Comparison of ENCODE assay signal across 8 mouse cellular contexts in the genomic region with DNA sequence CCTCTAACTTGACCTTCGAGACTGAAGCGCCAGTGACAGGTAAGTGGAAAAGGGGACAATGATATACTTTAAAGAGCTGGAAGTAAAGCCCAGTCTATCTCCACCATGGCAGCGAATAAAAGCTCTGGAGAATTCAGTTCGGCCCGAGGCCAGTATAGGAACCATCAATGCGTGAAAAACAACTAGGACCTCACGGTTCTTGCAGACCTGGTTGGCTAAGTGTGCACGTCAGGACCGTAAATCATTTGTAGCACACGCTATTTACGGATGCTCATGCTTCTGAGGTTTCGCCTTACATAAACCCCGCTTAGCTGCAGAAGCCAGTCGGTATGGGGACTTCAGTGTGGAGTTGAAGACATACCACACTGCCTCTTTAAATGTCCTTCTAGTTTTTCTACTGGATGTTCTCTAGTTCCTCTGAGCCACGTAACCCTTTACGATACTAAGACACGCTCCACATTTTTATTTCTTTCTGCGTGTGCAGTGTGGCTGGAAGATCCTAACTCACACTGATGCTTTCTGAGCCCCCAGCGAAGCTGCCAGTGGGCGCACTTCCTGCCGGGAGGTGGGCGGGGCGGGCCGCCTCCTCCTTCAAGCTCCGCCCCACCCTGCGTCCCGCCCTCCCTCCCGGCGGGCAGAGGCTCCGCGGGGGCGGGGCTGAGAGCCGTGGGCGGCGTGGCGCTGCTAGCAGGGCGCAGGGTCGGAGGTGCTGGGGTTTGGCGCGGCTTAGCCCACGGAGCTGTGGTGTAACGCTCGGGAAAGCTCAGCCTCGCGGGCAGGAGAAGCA. TPM values are rescaled to one million over a fixed set of nuclear protein-coding genes. Genes with fewer than 3 reads are reported as not detected.
DNase-seq lines count a peak whose midpoint lies in the region; ATAC-seq and TF ChIP-seq lines count a peak whose summit lies in the region.

A gene (plus strand): TSS at position 660 of the 787 bp plus-strand sequence.

- H3K27ac ChIP-seq in ES-Bruce4 (ENCODE audit: insufficient read depth, low read length) = no peak within 1 kb of the TSS
- peak within 1 kb of the TSS; percentile 68 for H3K27ac ChIP-seq in forebrain, embryonic 12.5 days
- peak within 1 kb of the TSS; percentile 77 for H3K27ac ChIP-seq in heart, postnatal 0 days (ENCODE audit: low read depth)
- H3K27ac ChIP-seq in liver, postnatal 0 days (ENCODE audit: low read depth) = peak within 1 kb of the TSS; percentile 76
- H3K27ac ChIP-seq in neural tube, embryonic 13.5 days (replicated peaks) = peak within 1 kb of the TSS; percentile 90
- peak within 1 kb of the TSS; percentile 45 for H3K27ac ChIP-seq in testis, adult 2 months (ENCODE audit: control insufficient read depth, insufficient read depth, low read depth, low read length)

- H3K9ac ChIP-seq in ES-Bruce4 (ENCODE audit: low read depth, poor library complexity, severe bottlenecking) = peak within 1 kb of the TSS; percentile 66
- H3K9ac ChIP-seq in forebrain, embryonic 12.5 days = peak within 1 kb of the TSS; percentile 85
- H3K9ac ChIP-seq in heart, postnatal 0 days (replicated peaks; ENCODE audit: low read depth, low read length) = peak within 1 kb of the TSS; percentile 76
- H3K9ac ChIP-seq in liver, postnatal 0 days (replicated peaks) = peak within 1 kb of the TSS; percentile 83
- H3K9ac ChIP-seq in neural tube, embryonic 13.5 days = peak within 1 kb of the TSS; percentile 90

- no peaks in the 10 kb centered on the region for H3K9me3 ChIP-seq in ES-Bruce4 (replicated peaks; ENCODE audit: control insufficient read depth, insufficient read depth, low read length, poor library complexity, severe bottlenecking)
- no peaks in the 10 kb centered on the region for H3K9me3 ChIP-seq in forebrain, embryonic 12.5 days
- no peaks in the 10 kb centered on the region for H3K9me3 ChIP-seq in heart, postnatal 0 days (replicated peaks; ENCODE audit: control insufficient read depth, low read length)
- no peaks in the 10 kb centered on the region for H3K9me3 ChIP-seq in liver, postnatal 0 days (ENCODE audit: low read length)
- H3K9me3 ChIP-seq in neural tube, embryonic 13.5 days = no peaks in the 10 kb centered on the region

- ATAC-seq in forebrain, embryonic 12.5 days (ENCODE audit: low FRiP score) = peak; percentile 96
- peak; percentile 93 for ATAC-seq in heart, postnatal 0 days (ENCODE audit: insufficient read depth, low read depth)
- ATAC-seq in liver, postnatal 0 days = peak; percentile 88
- peak; percentile 94 for ATAC-seq in neural tube, embryonic 13.5 days (ENCODE audit: low read depth)

- peak; percentile 84 for DNase-seq in c-Kit-positive CD71-positive TER-119-positive erythroid progenitor cells, embryonic 14.5 days (ENCODE audit: low spot score)
- DNase-seq in heart, postnatal 0 days (ENCODE audit: low spot score) = peak; percentile 87
- DNase-seq in kidney, postnatal 36 days = peak; percentile 90 to 96
- peak; percentile 92 for DNase-seq in liver, postnatal 0 days

- no peak for TF ChIP-seq CTCF in ES-Bruce4 (IDR thresholded peaks at IDR 0.05; ENCODE audit: low read depth, low read length)
- TF ChIP-seq CTCF in heart, postnatal 0 days (IDR thresholded peaks at IDR 0.05; ENCODE audit: low read depth) = no peak
- 0 out of 2 replicates have a peak, but pooled peaks have one; percentile 3 for TF ChIP-seq CTCF in liver, postnatal 0 days (IDR thresholded peaks at IDR 0.05; ENCODE audit: low read depth)
- no peak for TF ChIP-seq CTCF in testis, adult 2 months (IDR thresholded peaks at IDR 0.05; ENCODE audit: control insufficient read depth, insufficient read depth, insufficient replicate concordance, low read depth, low read length)

- H3K36me3 ChIP-seq in ES-Bruce4 (ENCODE audit: control insufficient read depth, insufficient read depth, low read length, poor library complexity, severe bottlenecking) = no peaks in the 10 kb centered on the region
- H3K36me3 ChIP-seq in forebrain, embryonic 12.5 days (replicated peaks) = no peaks in the 10 kb centered on the region
- H3K36me3 ChIP-seq in heart, postnatal 0 days (replicated peaks; ENCODE audit: control insufficient read depth, insufficient read depth, low read length) = no peaks in the 10 kb centered on the region
- no peaks in the 10 kb centered on the region for H3K36me3 ChIP-seq in liver, postnatal 0 days (replicated peaks; ENCODE audit: insufficient read depth, low read length)
- H3K36me3 ChIP-seq in neural tube, embryonic 13.5 days = no peaks in the 10 kb centered on the region
- no peaks in the 10 kb centered on the region for H3K36me3 ChIP-seq in testis, adult 2 months (ENCODE audit: control insufficient read depth, insufficient read depth, low read length)

- peak within 1 kb of the TSS; percentile 97 for H3K4me2 ChIP-seq in forebrain, embryonic 12.5 days
- H3K4me2 ChIP-seq in heart, postnatal 0 days (ENCODE audit: low read depth, low read length) = peak within 1 kb of the TSS; percentile 83
- peak within 1 kb of the TSS; percentile 97 for H3K4me2 ChIP-seq in liver, postnatal 0 days (ENCODE audit: low read depth, low read length)
- peak within 1 kb of the TSS; percentile 89 for H3K4me2 ChIP-seq in neural tube, embryonic 13.5 days

- no peaks in the 10 kb centered on the region for H3K27me3 ChIP-seq in ES-Bruce4 (ENCODE audit: control insufficient read depth, insufficient read depth, low read length, poor library complexity, severe bottlenecking)
- 0 out of 2 replicates have a peak, but pooled peaks cover 3% of the 10 kb centered on the region for H3K27me3 ChIP-seq in forebrain, embryonic 12.5 days
- no peaks in the 10 kb centered on the region for H3K27me3 ChIP-seq in heart, postnatal 0 days (ENCODE audit: control insufficient read depth, insufficient read depth, low read length)
- no peaks in the 10 kb centered on the region for H3K27me3 ChIP-seq in liver, postnatal 0 days (ENCODE audit: insufficient read depth, low read length)
- H3K27me3 ChIP-seq in neural tube, embryonic 13.5 days = no peaks in the 10 kb centered on the region
- no peaks in the 10 kb centered on the region for H3K27me3 ChIP-seq in testis, adult 2 months (ENCODE audit: control insufficient read depth, insufficient read depth, low read length)

- TF ChIP-seq EP300 in ES-Bruce4 (IDR thresholded peaks at IDR 0.05; ENCODE audit: insufficient read depth, low read depth, low read length) = no peak
- TF ChIP-seq EP300 in heart, postnatal 0 days (IDR thresholded peaks at IDR 0.05; ENCODE audit: low read depth) = no peak
- no peak for TF ChIP-seq EP300 in liver, postnatal 0 days (IDR thresholded peaks at IDR 0.05; ENCODE audit: low read depth)

- H3K4me3 ChIP-seq in ES-Bruce4 (ENCODE audit: low read depth, low read length) = peak within 1 kb of the TSS; percentile 79
- peak within 1 kb of the TSS; percentile 91 for H3K4me3 ChIP-seq in forebrain, embryonic 12.5 days (replicated peaks)
- peak within 1 kb of the TSS; percentile 79 for H3K4me3 ChIP-seq in heart, postnatal 0 days (ENCODE audit: low read depth, low read length)
- peak within 1 kb of the TSS; percentile 86 for H3K4me3 ChIP-seq in liver, postnatal 0 days (ENCODE audit: low read depth, low read length)
- H3K4me3 ChIP-seq in neural tube, embryonic 13.5 days = peak within 1 kb of the TSS; percentile 71
- peak within 1 kb of the TSS; percentile 94 for H3K4me3 ChIP-seq in testis, adult 2 months (ENCODE audit: control insufficient read depth, low read depth, low read length)

- TF ChIP-seq POLR2A in ES-Bruce4 (IDR thresholded peaks at IDR 0.05; ENCODE audit: insufficient read depth, low read length) = peak; percentile 83
- peak; percentile 63 for TF ChIP-seq POLR2A in testis, adult 2 months (IDR thresholded peaks at IDR 0.05; ENCODE audit: control insufficient read depth, low read depth, low read length)

- 2% methylated on average over 42 of the region's 45 CpGs for WGBS in forebrain, embryonic 12.5 days
- 4% methylated on average over 45 of the region's 45 CpGs for WGBS in heart, postnatal 0 days
- 4% methylated on average over 39 of the region's 45 CpGs for WGBS in liver, postnatal 0 days (ENCODE audit: insufficient replicate concordance)
- 2% methylated on average over 41 of the region's 45 CpGs for WGBS in neural tube, embryonic 13.5 days

- H3K4me1 ChIP-seq in ES-Bruce4 (ENCODE audit: control insufficient read depth, insufficient read depth, low read length) = no peaks in the 10 kb centered on the region
- H3K4me1 ChIP-seq in forebrain, embryonic 12.5 days = peaks cover 22% of the 10 kb centered on the region
- peaks cover 12% of the 10 kb centered on the region for H3K4me1 ChIP-seq in heart, postnatal 0 days (ENCODE audit: control insufficient read depth, insufficient read depth)
- peaks cover 37% of the 10 kb centered on the region for H3K4me1 ChIP-seq in liver, postnatal 0 days (ENCODE audit: insufficient read depth)
- H3K4me1 ChIP-seq in neural tube, embryonic 13.5 days (replicated peaks) = peaks cover 29% of the 10 kb centered on the region
- peaks cover 3% of the 10 kb centered on the region for H3K4me1 ChIP-seq in testis, adult 2 months (ENCODE audit: control insufficient read depth, insufficient read depth, low read length)

RNA-seq across cellular contexts. Expression of the gene that starts here (rescaled TPM):
- 21.8 and 23.1 TPM in 2 replicates for polyA plus RNA-seq in ES-Bruce4 (2011; ENCODE audit: insufficient read depth, insufficient read length, low read depth, missing spikeins)
- polyA plus RNA-seq in forebrain, embryonic 12.5 days (2016; fragmentation: Nextera tagmentation; extraction: Ambion mirVana) = 12.1 and 13.4 TPM in 2 replicates
- 3.7 and 4.5 TPM in 2 replicates for total RNA-seq in heart, postnatal 0 days (2014; rRNA removed; ENCODE audit: low replicate concordance)
- 2.9 and 3.3 TPM in 2 replicates for polyA plus RNA-seq in heart, postnatal 0 days (2015; fragmentation: Nextera tagmentation; extraction: Ambion mirVana)
- polyA plus RNA-seq in liver, postnatal 0 days (2015; fragmentation: Nextera tagmentation; extraction: Ambion mirVana) = 3.5 and 4.5 TPM in 2 replicates
- 12.9 and 14.8 TPM in 2 replicates for polyA plus RNA-seq in neural tube, embryonic 13.5 days (2015; fragmentation: Nextera tagmentation; extraction: Ambion mirVana)
- 0.57 and 0.71 TPM in 2 replicates for polyA plus RNA-seq in testis, adult 2 months (2012; rRNA removed)
